Mouse (Mus musculus) embryonic facial prominence, embryonic 14.5 days (tissue): ENCODE results near the gene Trim25. TPM values are rescaled to one million over a fixed set of nuclear protein-coding genes. Genes with fewer than 3 reads are reported as not detected.

Experiments
- ATAC-seq: fragments of 200-750 bp; cut with Nextera tagmentation; 2 replicates; pipeline ENCODE4 v1.8.0; 2017; ENCODE audit warnings: low read depth, moderate number of reproducible peaks, moderate TSS enrichment
- DNase-seq: peaks from one replicate; pipeline ENCODE4 v3.0.0-alpha.2; 2015; ENCODE audit warnings: low spot score
- H3K27ac ChIP-seq: fragments of 300-500 bp; sonication (generic); replicated peaks from 2 replicates; pipeline ENCODE4 v1.5.1; 2014; ENCODE audit warnings: low read depth, mild to moderate bottlenecking, low read length, moderate library complexity
- H3K27me3 ChIP-seq: fragments of 300-500 bp; sonication (generic); replicated peaks from 2 replicates; pipeline ENCODE4 v1.6.1; 2014; ENCODE audit warnings: low read length; ENCODE audit not compliant: control insufficient read depth, insufficient read depth
- H3K36me3 ChIP-seq: fragments of 300-500 bp; sonication (generic); 2 replicates; pipeline ENCODE4 v1.6.1; 2014; ENCODE audit warnings: low read length, mixed read lengths; ENCODE audit not compliant: control insufficient read depth, insufficient read depth
- H3K4me1 ChIP-seq: fragments of 300-500 bp; sonication (generic); 2 replicates; pipeline ENCODE4 v1.6.1; 2014; ENCODE audit warnings: antibody characterized with exemption, low read length; ENCODE audit not compliant: control insufficient read depth, insufficient read depth
- H3K4me2 ChIP-seq: fragments of 300-500 bp; sonication (generic); 2 replicates; pipeline ENCODE4 v1.6.1; 2014; ENCODE audit warnings: low read depth, mild to moderate bottlenecking, low read length, moderate library complexity, mixed read lengths
- H3K4me3 ChIP-seq: fragments of 300-500 bp; sonication (generic); 2 replicates; pipeline ENCODE4 v1.5.1; 2014; ENCODE audit warnings: low read depth, mild to moderate bottlenecking, low read length
- H3K9ac ChIP-seq: fragments of 300-500 bp; sonication (generic); 2 replicates; pipeline ENCODE4 v1.6.1; 2014; ENCODE audit warnings: low read depth, mild to moderate bottlenecking, low read length, moderate library complexity, mixed read lengths
- H3K9me3 ChIP-seq: fragments of 300-500 bp; sonication (generic); 2 replicates; pipeline ENCODE4 v1.6.1; 2016; ENCODE audit warnings: low read length; ENCODE audit not compliant: control insufficient read depth
- WGBS: fragments of 180-500 bp; shearing (Covaris S2); extraction: QIAGEN DNeasy Blood & Tissue Kit; methylation state at CpG from one replicate; pipeline ENCODE4 v1.1.7; 2014; 5-methylcytosine and 5-hydroxymethylcytosine counted together
- polyA plus RNA-seq: library from polyadenylated mRNA; unstranded; fragments of >200 nt; fragmentation: Nextera tagmentation; extraction: Ambion mirVana; gene quantifications from 2 replicates; pipeline ENCODE4 v1.2.1, GENCODE M21; 2014

Gene Trim25
- polyA plus RNA-seq, 1 experiment from 2014 or later: 9.6 TPM

DNA sequence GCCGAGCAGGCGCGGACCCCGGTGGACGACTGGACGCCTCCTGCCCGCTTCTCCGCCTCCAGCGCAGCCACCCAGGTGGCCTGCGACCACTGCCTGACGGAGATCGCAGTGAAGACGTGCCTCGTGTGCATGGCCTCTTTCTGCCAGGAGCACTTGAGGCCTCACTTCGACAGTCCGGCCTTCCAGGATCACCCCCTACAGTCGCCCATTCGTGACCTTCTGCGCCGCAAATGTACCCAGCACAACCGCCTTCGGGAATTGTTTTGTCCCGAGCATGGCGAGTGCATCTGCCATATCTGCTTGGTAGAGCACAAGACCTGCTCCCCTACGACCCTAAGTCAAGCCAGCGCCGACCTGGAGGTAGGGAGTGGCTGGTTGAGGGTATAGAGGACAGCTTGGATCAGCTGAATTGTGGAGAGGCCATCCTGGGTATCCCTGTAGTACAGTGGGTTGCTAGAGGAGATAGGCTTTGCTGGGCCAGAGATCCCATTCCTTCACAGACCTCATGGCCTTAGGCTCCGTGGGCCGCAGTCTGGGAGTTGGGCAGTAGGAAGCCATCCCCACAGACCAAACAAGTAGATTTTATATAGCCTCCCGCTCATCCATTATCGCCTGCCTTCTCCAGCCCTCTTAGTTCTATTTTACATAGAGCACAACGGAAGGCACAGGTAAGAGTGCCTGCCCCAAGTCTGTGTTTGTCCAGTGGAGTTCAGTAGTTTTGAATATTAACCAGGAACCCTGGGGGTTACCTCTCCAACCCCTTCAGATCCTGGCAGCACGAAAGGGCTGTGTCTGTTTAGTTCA lies 749 bp downstream of the Trim25 start:
- Histone ChIP-seq H3K9ac (peak overlapping the region; percentile 66), H3K27me3 (peaks cover 19% of the 10 kb centered on the region), H3K4me3 (peak overlapping the region; percentile 48), H3K4me2 (peak overlapping the region; percentile 61), H3K4me1 (no peaks in the 10 kb centered on the region), H3K9me3 (no peaks in the 10 kb centered on the region), H3K36me3 (no peaks in the 10 kb centered on the region), H3K27ac (no peak overlapping the region)
- WGBS: 27% methylated on average over 32 of the region's 33 CpGs
- DNase-seq (no peak), ATAC-seq (0 out of 2 replicates have a peak, but pooled peaks have one; percentile 20)

DNA sequence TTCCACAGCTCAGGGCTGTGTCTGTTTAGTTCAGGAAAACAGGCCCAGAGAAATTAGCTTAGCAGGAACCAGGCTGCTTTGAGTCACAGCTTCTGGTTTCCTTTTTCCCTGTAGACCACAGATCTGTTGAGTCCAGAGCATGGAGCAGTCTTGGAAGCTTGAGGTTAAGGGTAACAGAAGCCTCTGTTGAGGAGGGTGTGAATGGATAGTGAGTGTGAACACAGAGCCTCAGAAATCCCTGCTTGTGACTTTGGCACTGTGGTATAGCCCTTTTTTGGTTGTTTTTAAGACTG lies 1.3 kb downstream of the Trim25 start:
- Histone ChIP-seq H3K36me3 (no peaks in the 10 kb centered on the region), H3K9me3 (no peaks in the 10 kb centered on the region), H3K4me1 (no peaks in the 10 kb centered on the region), H3K9ac (no peak overlapping the region), H3K4me2 (peak overlapping the region; percentile 61), H3K27me3 (peaks cover 19% of the 10 kb centered on the region), H3K27ac (no peak overlapping the region), H3K4me3 (peak overlapping the region; percentile 48)
- no peak for ATAC-seq
- no peak for DNase-seq

DNA sequence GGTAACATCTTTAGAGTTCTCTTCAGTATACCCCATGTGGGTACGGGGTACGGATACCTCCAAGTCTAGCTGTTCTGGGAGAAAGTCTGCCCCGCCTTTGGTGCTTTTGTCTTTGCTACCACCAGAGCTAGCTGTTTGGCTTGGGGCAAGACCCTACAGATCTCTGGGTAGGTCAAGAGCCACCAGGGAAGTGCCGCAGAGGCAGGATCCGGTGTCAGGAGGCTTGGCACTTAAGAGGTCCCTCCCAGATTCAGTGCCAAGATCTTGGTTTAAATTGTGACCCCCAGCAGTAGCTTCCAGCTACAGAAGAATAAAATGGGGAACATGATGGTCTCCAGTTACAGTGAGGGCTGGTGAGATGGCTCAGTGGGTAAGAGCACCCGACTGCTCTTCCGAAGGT lies 2.4 kb downstream of the Trim25 start:
- Histone ChIP-seq H3K4me3 (no peak overlapping the region), H3K4me1 (no peaks in the 10 kb centered on the region)

GRCm38 (mm10) chr11:89002068-89002467 lies 2.9 kb downstream of the Trim25 start:
- no peak overlapping the region for H3K27ac ChIP-seq
- H3K36me3 ChIP-seq: no peaks in the 10 kb centered on the region
- no peak overlapping the region for H3K4me2 ChIP-seq
- H3K27me3 ChIP-seq: peaks cover 19% of the 10 kb centered on the region
- ATAC-seq (no peak), DNase-seq (no peak)
- no peak overlapping the region for H3K9ac ChIP-seq
- H3K4me1 ChIP-seq: no peaks in the 10 kb centered on the region
- WGBS: 93% methylated on average over 5 of the region's 5 CpGs
- no peak overlapping the region for H3K4me3 ChIP-seq
- no peaks in the 10 kb centered on the region for H3K9me3 ChIP-seq

More for the DNA sequence above, 2.4 kb downstream of the Trim25 start:
- DNase-seq: no peak
- Histone ChIP-seq H3K4me2 (no peak overlapping the region), H3K9ac (no peak overlapping the region), H3K27ac (no peak overlapping the region), H3K9me3 (no peaks in the 10 kb centered on the region), H3K36me3 (no peaks in the 10 kb centered on the region), H3K27me3 (peaks cover 19% of the 10 kb centered on the region)
- ATAC-seq: no peak
- 88% methylated on average over 7 of the region's 7 CpGs for WGBS

GRCm38 (mm10) chr11:89002621-89003020 lies 3.4 kb downstream of the Trim25 start:
- Histone ChIP-seq H3K27ac (no peak overlapping the region), H3K9ac (no peak overlapping the region), H3K4me3 (no peak overlapping the region), H3K4me2 (peak overlapping the region; percentile 7; the same call in 1 of the 2 replicates), H3K4me1 (no peaks in the 10 kb centered on the region), H3K9me3 (no peaks in the 10 kb centered on the region), H3K27me3 (peaks cover 19% of the 10 kb centered on the region), H3K36me3 (no peaks in the 10 kb centered on the region)
- 74% methylated on average over 5 of the region's 5 CpGs for WGBS
- no peak for ATAC-seq
- no peak for DNase-seq

DNA sequence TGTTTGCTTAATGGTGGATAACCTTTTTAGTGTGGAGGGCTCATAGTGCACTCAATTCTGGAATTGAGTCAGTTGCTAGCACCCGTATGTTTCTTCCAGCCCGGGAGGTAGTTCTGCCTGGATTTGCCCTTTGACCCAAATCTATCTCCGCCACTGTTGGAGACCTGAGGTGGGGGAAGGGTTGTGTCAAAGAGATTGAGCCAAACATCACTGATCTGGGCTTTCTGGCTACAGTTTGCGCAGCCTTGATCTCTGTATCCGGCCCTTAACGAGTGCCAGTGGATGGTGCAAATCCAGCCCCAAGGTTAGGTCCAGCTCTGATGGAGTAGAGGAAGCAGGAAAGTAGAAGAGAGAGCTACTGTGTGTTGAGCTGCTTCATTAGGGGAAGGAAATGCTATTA lies 3.9 kb downstream of the Trim25 start:
- H3K27me3 ChIP-seq: peaks cover 19% of the 10 kb centered on the region
- H3K27ac ChIP-seq: no peak overlapping the region
- ATAC-seq (no peak), DNase-seq (no peak)
- no peaks in the 10 kb centered on the region for H3K4me1 ChIP-seq
- H3K9me3 ChIP-seq: no peaks in the 10 kb centered on the region
- H3K36me3 ChIP-seq: no peaks in the 10 kb centered on the region
- no peak overlapping the region for H3K4me3 ChIP-seq
- WGBS: 35% methylated on average over 6 of the region's 6 CpGs
- H3K4me2 ChIP-seq: peak overlapping the region; percentile 7; the same call in 1 of the 2 replicates
- no peak overlapping the region for H3K9ac ChIP-seq

DNA sequence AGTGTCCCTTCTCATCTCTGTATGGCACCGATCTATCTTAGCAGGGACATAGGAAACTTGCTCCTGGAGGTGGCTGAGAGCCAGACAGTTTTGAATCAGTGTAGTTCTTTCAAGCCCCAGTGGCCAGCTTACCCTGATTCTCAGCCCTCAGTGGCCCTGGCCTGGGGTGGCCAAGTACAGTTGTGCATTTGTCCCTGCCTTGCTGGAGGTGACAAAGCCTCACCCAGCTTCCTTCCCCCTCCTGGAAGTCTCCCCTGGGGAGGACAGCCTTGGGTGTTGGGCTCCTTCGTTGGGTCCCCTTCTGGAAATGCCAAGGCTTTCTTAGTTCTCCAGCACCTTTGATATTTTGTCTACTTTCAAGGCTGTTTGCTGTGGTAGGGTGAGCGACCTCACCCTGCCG lies 4.5 kb downstream of the Trim25 start:
- Histone ChIP-seq H3K27me3 (peaks cover 18% of the 10 kb centered on the region), H3K9ac (no peak overlapping the region), H3K4me1 (no peaks in the 10 kb centered on the region), H3K27ac (no peak overlapping the region), H3K4me2 (no peak overlapping the region), H3K9me3 (no peaks in the 10 kb centered on the region), H3K36me3 (no peaks in the 10 kb centered on the region), H3K4me3 (no peak overlapping the region)
- WGBS: 68% methylated on average over 4 of the region's 4 CpGs
- DNase-seq: no peak
- no peak for ATAC-seq

- DNase-seq (no peak), ATAC-seq (no peak)
- no peak overlapping the region for H3K4me2 ChIP-seq
- H3K36me3 ChIP-seq: no peaks in the 10 kb centered on the region
- 55% methylated on average over 5 of the region's 5 CpGs for WGBS
- no peak overlapping the region for H3K4me3 ChIP-seq
- no peak overlapping the region for H3K9ac ChIP-seq
- H3K27ac ChIP-seq: no peak overlapping the region
- H3K4me1 ChIP-seq: no peaks in the 10 kb centered on the region
- no peaks in the 10 kb centered on the region for H3K9me3 ChIP-seq
- peaks cover 2% of the 10 kb centered on the region; the same call in 1 of the 2 replicates for H3K27me3 ChIP-seq
These were observed 6.3 kb downstream of the Trim25 start for GRCm38 (mm10) chr11:89005473-89005872.

- ATAC-seq (no peak), DNase-seq (no peak)
- Histone ChIP-seq H3K27ac (no peak overlapping the region), H3K27me3 (no peaks in the 10 kb centered on the region), H3K36me3 (no peaks in the 10 kb centered on the region), H3K9ac (no peak overlapping the region), H3K4me1 (no peaks in the 10 kb centered on the region), H3K4me3 (no peak overlapping the region), H3K4me2 (no peak overlapping the region), H3K9me3 (no peaks in the 10 kb centered on the region)
These were observed 7.2 kb downstream of the Trim25 start for GRCm38 (mm10) chr11:89006404-89006803.
